Mouse (Mus musculus): ENCODE measurements around the gene Gse1. TPM values are rescaled to one million over a fixed set of nuclear protein-coding genes. Genes with fewer than 3 reads are reported as not detected.

Gene Gse1
- polyA plus RNA-seq, 1 experiment from 2014 or later = 10.2 TPM

- no peaks in the 10 kb centered on the region for H3K27me3 ChIP-seq (ENCODE audit: control insufficient read depth, insufficient read depth, low read depth, low read length)
- ATAC-seq (ENCODE audit: low read depth) = peak; percentile 24; the same call in 1 of the 2 replicates
- H3K9me3 ChIP-seq (ENCODE audit: control insufficient read depth, low read length) = 0 out of 2 replicates have a peak, but pooled peaks cover 2% of the 10 kb centered on the region
- WGBS = 48% methylated on average over 7 of the region's 7 CpGs
- H3K4me3 ChIP-seq (ENCODE audit: low read length) = no peak overlapping the region
- H3K27ac ChIP-seq (ENCODE audit: low read length) = no peak overlapping the region
- H3K4me1 ChIP-seq (replicated peaks; ENCODE audit: control insufficient read depth, insufficient read depth, low read length) = peaks cover 7% of the 10 kb centered on the region
- no peak overlapping the region for H3K9ac ChIP-seq (ENCODE audit: low read length)
- H3K4me2 ChIP-seq (ENCODE audit: low read depth, low read length) = no peak overlapping the region
- no peaks in the 10 kb centered on the region for H3K36me3 ChIP-seq (ENCODE audit: control insufficient read depth, insufficient read depth, low read length)
Measured at GRCm38 (mm10) chr8:120599504-120599903, 371.2 kb downstream of the Gse1 start.

DNA sequence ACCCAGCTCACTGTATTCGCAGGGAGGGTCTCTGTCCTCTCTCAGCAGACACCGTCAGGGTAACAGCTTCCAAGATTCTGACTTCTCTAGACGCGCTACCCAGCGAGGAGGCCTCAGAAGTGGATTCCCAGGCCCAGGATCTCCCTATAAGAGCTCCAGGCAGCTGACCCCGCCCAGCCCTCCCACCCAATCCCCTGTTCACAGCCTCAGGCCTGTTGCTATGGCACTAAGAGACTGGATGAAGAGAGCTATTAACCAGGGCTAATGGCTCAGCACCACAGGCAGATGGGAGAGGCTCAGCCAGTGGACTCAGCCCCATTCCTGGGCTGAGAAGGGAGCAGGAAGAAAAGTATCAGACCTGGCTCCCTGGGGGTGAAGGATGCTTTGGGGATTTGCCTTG is 374.4 kb downstream of the Gse1 start:
- Histone ChIP-seq H3K4me1 (replicated peaks; ENCODE audit: control insufficient read depth, insufficient read depth, low read length) (peaks cover 9% of the 10 kb centered on the region), H3K9me3 (ENCODE audit: control insufficient read depth, low read length) (no peaks in the 10 kb centered on the region), H3K9ac (ENCODE audit: low read length) (no peak overlapping the region), H3K36me3 (ENCODE audit: control insufficient read depth, insufficient read depth, low read length) (no peaks in the 10 kb centered on the region), H3K4me3 (ENCODE audit: low read length) (no peak overlapping the region), H3K27ac (ENCODE audit: low read length) (no peak overlapping the region), H3K4me2 (ENCODE audit: low read depth, low read length) (no peak overlapping the region), H3K27me3 (ENCODE audit: control insufficient read depth, insufficient read depth, low read depth, low read length) (no peaks in the 10 kb centered on the region)
- 24% methylated on average over 6 of the region's 6 CpGs for WGBS
- ATAC-seq (ENCODE audit: low read depth) = no peak; the same call in 1 of the 2 replicates

GRCm38 (mm10) chr8:120607460-120607859 is 379.2 kb downstream of the Gse1 start:
- Histone ChIP-seq H3K27me3 (ENCODE audit: control insufficient read depth, insufficient read depth, low read depth, low read length) (no peaks in the 10 kb centered on the region), H3K9me3 (ENCODE audit: control insufficient read depth, low read length) (no peaks in the 10 kb centered on the region), H3K9ac (ENCODE audit: low read length) (no peak overlapping the region), H3K27ac (ENCODE audit: low read length) (no peak overlapping the region), H3K4me3 (ENCODE audit: low read length) (no peak overlapping the region), H3K4me1 (replicated peaks; ENCODE audit: control insufficient read depth, insufficient read depth, low read length) (0 out of 2 replicates have a peak, but pooled peaks cover 3% of the 10 kb centered on the region), H3K36me3 (ENCODE audit: control insufficient read depth, insufficient read depth, low read length) (no peaks in the 10 kb centered on the region), H3K4me2 (ENCODE audit: low read depth, low read length) (no peak overlapping the region)
- 0 out of 2 replicates have a peak, but pooled peaks have one; percentile 22 for ATAC-seq (ENCODE audit: low read depth)
- WGBS = 80% methylated on average over 9 of the region's 9 CpGs

GRCm38 (mm10) chr8:120607885-120608284 is 379.6 kb downstream of the Gse1 start:
- Histone ChIP-seq H3K9ac (ENCODE audit: low read length) (no peak overlapping the region), H3K27me3 (ENCODE audit: control insufficient read depth, insufficient read depth, low read depth, low read length) (no peaks in the 10 kb centered on the region), H3K4me3 (ENCODE audit: low read length) (no peak overlapping the region), H3K9me3 (ENCODE audit: control insufficient read depth, low read length) (no peaks in the 10 kb centered on the region), H3K36me3 (ENCODE audit: control insufficient read depth, insufficient read depth, low read length) (no peaks in the 10 kb centered on the region), H3K27ac (ENCODE audit: low read length) (no peak overlapping the region), H3K4me2 (ENCODE audit: low read depth, low read length) (no peak overlapping the region), H3K4me1 (replicated peaks; ENCODE audit: control insufficient read depth, insufficient read depth, low read length) (0 out of 2 replicates have a peak, but pooled peaks cover 3% of the 10 kb centered on the region)
- 9% methylated on average over 7 of the region's 7 CpGs for WGBS
- ATAC-seq (ENCODE audit: low read depth) = peak; percentile 60; the same call in 1 of the 2 replicates

DNA sequence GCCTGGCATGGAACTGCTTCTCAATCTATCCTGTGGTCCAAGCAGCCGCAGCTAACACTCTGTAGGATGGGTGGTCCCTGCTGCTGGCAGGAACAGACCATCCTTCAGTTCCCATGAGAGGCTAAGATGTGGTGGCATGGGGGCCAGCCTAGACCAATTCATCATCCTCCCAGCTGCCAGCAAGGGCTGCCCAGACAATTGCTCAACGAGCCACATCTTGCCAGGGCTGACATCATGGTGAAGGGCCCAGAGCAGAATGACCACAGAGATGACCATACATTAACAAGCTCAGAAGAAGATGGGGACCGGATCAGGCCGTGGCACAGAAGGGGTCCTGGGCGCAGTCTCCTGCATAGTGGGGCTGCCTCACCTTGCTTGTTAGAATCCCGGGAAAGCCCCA is 382.6 kb downstream of the Gse1 start:
- no peak overlapping the region for H3K9ac ChIP-seq (ENCODE audit: low read length)

GRCm38 (mm10) chr8:120614491-120614890 is 386.2 kb downstream of the Gse1 start:
- Histone ChIP-seq H3K9me3 (ENCODE audit: control insufficient read depth, low read length) (no peaks in the 10 kb centered on the region), H3K27me3 (ENCODE audit: control insufficient read depth, insufficient read depth, low read depth, low read length) (no peaks in the 10 kb centered on the region), H3K4me3 (ENCODE audit: low read length) (no peak overlapping the region), H3K27ac (ENCODE audit: low read length) (no peak overlapping the region), H3K4me1 (replicated peaks; ENCODE audit: control insufficient read depth, insufficient read depth, low read length) (peaks cover 3% of the 10 kb centered on the region; the same call in 1 of the 2 replicates), H3K9ac (ENCODE audit: low read length) (no peak overlapping the region), H3K36me3 (ENCODE audit: control insufficient read depth, insufficient read depth, low read length) (no peaks in the 10 kb centered on the region), H3K4me2 (ENCODE audit: low read depth, low read length) (no peak overlapping the region)
- 80% methylated on average over 3 of the region's 3 CpGs for WGBS
- no peak for ATAC-seq (ENCODE audit: low read depth)

More for the DNA sequence above, 382.6 kb downstream of the Gse1 start:
- Histone ChIP-seq H3K4me1 (replicated peaks; ENCODE audit: control insufficient read depth, insufficient read depth, low read length) (0 out of 2 replicates have a peak, but pooled peaks cover 3% of the 10 kb centered on the region), H3K4me3 (ENCODE audit: low read length) (no peak overlapping the region), H3K4me2 (ENCODE audit: low read depth, low read length) (no peak overlapping the region), H3K9me3 (ENCODE audit: control insufficient read depth, low read length) (no peaks in the 10 kb centered on the region), H3K36me3 (ENCODE audit: control insufficient read depth, insufficient read depth, low read length) (no peaks in the 10 kb centered on the region), H3K27me3 (ENCODE audit: control insufficient read depth, insufficient read depth, low read depth, low read length) (no peaks in the 10 kb centered on the region), H3K27ac (ENCODE audit: low read length) (no peak overlapping the region)
- 83% methylated on average over 6 of the region's 6 CpGs for WGBS
- no peak for ATAC-seq (ENCODE audit: low read depth)

DNA sequence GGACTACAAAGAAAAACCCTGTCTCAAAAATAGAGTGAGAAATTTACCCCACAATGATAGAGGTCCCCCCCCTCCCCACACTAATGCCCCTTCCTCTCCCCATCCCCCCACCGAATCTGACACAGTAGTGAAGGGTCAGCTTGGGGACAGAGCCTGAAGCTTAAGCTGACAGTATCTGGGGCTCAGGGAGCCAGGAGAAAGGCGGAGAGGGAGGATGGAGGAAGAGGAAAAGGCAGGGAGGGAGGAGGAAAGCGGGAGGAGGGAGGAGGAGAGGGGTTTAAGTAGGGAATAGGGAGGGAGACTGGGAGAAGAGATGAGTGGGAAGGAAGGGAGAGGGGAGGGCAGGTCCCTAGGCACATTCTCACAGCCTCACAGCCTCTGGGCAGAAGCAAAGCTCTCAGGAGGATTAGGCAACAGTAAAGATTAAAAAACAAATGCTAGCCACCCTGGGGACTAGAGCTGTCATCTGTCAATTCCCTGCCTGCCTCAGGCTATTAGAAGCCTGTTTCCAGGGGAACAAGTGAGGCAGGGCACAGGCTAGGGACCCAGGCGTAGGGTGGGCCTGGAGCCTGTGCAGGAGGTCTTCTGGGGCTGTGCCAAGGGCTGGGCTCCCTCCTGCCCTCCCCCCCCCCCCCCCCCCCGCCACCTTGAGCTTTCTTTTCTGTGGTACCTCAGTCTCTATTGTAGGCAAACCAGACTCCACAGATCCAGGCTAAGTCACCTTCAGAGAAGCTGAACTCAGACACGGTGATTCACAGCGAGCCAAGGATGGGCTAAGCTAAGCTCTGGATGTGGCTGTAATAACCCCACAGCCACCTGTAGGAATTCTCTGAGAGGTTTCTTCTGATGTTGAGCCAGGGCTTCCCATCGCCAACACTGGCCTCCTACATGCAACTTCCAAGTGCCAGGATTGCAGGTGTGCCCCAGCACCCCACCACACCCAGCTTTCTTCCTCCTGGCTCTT is 388.7 kb downstream of the Gse1 start:
- Histone ChIP-seq H3K4me3 (ENCODE audit: low read length) (no peak overlapping the region), H3K27me3 (ENCODE audit: control insufficient read depth, insufficient read depth, low read depth, low read length) (no peaks in the 10 kb centered on the region), H3K4me2 (ENCODE audit: low read depth, low read length) (no peak overlapping the region), H3K4me1 (replicated peaks; ENCODE audit: control insufficient read depth, insufficient read depth, low read length) (peaks cover 3% of the 10 kb centered on the region; the same call in 1 of the 2 replicates), H3K9ac (ENCODE audit: low read length) (no peak overlapping the region), H3K9me3 (ENCODE audit: control insufficient read depth, low read length) (no peaks in the 10 kb centered on the region), H3K27ac (ENCODE audit: low read length) (no peak overlapping the region), H3K36me3 (ENCODE audit: control insufficient read depth, insufficient read depth, low read length) (no peaks in the 10 kb centered on the region)
- 51% methylated on average over 7 of the region's 8 CpGs for WGBS
- peak; percentile 47; the same call in 1 of the 2 replicates for ATAC-seq (ENCODE audit: low read depth)

GRCm38 (mm10) chr8:120618110-120618509 is 389.9 kb downstream of the Gse1 start:
- H3K4me1 ChIP-seq (replicated peaks; ENCODE audit: control insufficient read depth, insufficient read depth, low read length) = peaks cover 3% of the 10 kb centered on the region; the same call in 1 of the 2 replicates
- H3K4me2 ChIP-seq (ENCODE audit: low read depth, low read length) = no peak overlapping the region
- no peak overlapping the region for H3K27ac ChIP-seq (ENCODE audit: low read length)
- no peak overlapping the region for H3K9ac ChIP-seq (ENCODE audit: low read length)
- H3K4me3 ChIP-seq (ENCODE audit: low read length) = no peak overlapping the region
- peak; percentile 60; the same call in 1 of the 2 replicates for ATAC-seq (ENCODE audit: low read depth)
- no peaks in the 10 kb centered on the region for H3K9me3 ChIP-seq (ENCODE audit: control insufficient read depth, low read length)
- H3K27me3 ChIP-seq (ENCODE audit: control insufficient read depth, insufficient read depth, low read depth, low read length) = no peaks in the 10 kb centered on the region
- 2% methylated on average over 6 of the region's 6 CpGs for WGBS
- no peaks in the 10 kb centered on the region for H3K36me3 ChIP-seq (ENCODE audit: control insufficient read depth, insufficient read depth, low read length)
